Mouse (Mus musculus) hematopoietic stem cell, adult 5-6 weeks (primary cell): ENCODE measurements around the gene Fbxo6. TPM values are rescaled to one million over a fixed set of nuclear protein-coding genes. Genes with fewer than 3 reads are reported as not detected.
A peak's percentile ranks its signal among the peaks of the same experiment; 100 is the strongest.
"Not testable (repeated sequence)": the region's sequence is repeated elsewhere in the genome, so short reads cannot be mapped to it uniquely, and the experiment has no call there.

Experiments used
- ATAC-seq, 2 experiments: fragments of 125-278 bp in 1 of 2; replicated peaks in 1 of 2; 2 replicates each; pipeline ENCODE4 v1.8.0; 2016 to 2017; ENCODE audit warnings: inconsistent platforms in 2 of 2, mild to moderate bottlenecking in 2 of 2, moderate number of reproducible peaks in 2 of 2, low read depth in 1 of 2, moderate TSS enrichment in 1 of 2; ENCODE audit not compliant: low FRiP score in 2 of 2, poor library complexity in 2 of 2, severe bottlenecking in 2 of 2, insufficient read depth in 1 of 2, low TSS enrichment in 1 of 2
- total RNA-seq: library from RNA; stranded (forward); fragments of 172-1452, 232-1000 nt; gene quantifications from 2 replicates; pipeline ENCODE4 v1.2.3, GENCODE M21; 2017

Fbxo6 gene
- total RNA-seq, 1 experiment from 2014 or later: 6.2 TPM

DNA sequence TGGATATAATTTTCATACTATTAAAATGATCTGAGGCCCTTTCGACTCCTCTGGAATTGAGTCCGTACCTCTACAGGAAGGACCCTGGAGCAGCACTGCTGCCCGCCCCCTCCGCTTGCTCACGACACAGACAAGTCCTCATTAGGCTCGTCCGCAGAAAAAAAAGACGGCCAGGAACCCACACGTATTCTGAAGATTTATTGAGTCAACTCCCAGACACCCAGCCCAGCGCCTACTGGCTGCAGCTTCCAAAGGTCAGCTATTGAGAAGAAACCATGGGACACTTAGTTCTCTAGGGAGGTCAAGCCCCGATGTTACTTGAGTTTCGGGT, 12.2 kb downstream of the Fbxo6 start:
- ATAC-seq: peak; percentile 28 to 46; a peak in 3 of 4 replicates

DNA sequence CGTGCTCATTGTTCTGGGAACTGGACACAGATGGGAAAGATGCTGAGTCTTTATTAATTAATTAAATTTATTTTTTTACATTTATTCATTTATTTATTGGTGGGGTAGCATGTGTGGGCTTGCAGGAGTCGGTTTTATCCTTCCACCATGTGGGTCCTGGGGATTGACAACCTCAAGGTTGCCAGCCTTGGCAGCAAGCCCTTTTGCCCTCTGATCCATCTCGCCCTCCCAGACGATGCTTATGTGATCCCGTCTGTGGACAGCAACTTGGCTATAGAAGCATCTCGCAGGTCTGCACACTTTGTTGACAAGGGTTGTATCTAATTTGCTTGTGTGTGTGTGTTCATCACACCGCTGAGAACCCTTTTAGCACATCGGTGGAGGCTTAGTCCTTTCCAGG, 14.4 kb downstream of the Fbxo6 start:
- no peak for ATAC-seq

DNA sequence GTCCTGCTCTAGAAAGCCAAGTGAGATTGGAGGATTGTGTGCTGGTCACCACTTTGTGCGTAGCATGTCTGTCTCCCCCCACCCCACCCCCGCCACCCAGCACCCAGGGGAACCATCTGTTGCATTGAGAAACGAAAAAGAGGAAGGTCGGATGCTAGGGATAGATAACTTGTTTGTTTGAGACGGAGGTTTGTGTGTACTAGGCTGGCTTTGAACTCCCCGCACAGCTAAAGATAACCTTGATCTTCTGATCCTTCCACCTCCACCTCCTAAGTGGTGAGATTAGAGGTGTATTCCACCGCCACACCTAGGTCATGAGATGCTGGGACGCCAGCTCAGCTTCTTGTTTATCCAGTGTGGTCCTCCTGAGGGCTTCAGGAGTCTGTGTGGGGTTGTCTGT, 17.0 kb downstream of the Fbxo6 start:
- no peak for ATAC-seq

DNA sequence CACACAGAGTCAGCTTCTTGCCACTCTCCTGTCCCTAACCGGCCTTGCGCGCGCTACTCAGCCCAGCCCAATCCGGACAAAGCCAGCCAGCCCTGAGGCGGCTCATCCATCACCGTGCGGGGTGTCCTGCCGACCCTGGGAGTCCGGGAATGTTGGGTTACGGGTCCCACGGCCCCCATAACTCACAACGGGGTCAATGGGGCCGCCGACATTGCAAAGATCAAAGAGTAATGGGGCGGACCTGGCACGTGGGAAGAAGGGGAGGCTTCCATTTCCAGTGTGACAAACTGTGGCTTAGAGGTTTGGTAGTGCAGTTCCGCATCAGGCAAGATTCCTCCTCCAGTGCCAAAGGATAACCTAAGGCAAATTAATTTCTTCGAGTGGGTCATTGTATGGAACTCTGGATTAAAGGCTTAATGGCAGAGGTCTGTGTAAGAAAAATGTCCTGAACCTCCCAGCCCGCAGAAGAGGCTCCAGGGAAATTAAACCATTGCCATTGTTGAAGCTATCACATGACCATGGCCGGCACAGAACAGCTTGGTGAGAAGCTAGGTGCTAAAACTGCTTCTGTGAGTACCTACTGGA, 20.4 kb downstream of the Fbxo6 start:
- ATAC-seq: peak; percentile 42 to 61; a peak in 3 of 4 replicates

DNA sequence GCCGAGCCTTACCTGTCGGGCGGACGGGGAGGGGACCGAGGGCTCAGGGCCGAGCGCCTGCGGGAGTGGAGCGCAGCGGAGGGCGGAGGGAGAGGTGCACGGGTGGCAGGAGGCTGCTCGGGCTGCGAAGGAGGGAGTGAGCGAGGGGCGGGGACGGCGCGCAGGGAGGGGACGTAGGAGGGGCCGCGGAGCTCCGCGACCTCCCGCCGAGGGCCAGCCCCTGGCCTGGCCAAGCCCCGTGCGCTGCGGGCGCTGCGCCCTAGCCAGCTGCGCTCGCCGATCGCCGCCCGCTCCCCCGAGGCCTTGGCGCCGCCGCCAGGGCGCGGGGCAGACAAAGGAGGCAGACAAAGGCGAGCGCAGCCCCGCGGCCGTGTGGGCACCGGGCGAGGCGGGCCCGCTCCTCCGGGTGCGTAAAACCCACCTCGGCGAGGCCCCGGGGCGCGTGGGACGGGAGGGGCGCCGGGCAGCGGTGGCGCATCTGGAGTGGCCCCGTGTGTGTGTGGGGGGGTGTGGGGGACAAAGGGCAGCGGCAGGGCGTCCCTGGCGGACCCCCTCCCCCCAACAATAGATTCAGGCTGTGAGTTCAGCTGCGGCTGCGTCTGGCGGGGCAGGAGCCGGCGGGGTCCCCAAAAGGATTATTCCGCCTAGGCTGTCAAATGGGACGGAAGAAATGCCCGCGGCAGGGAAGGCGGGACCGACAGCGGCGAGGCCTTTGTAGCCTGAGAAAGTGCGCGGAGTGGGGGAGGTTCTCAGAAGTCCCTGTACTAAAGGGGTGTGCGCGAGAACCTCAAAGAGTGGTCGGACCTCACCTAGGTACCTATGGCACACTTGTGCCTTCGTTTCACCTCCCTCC, 21.2 kb downstream of the Fbxo6 start, which contains the start of gene Draxin:
Draxin (minus strand) TSS at position 138 of the 853 bp plus-strand sequence.
- ATAC-seq: peak; percentile 37 to 57

DNA sequence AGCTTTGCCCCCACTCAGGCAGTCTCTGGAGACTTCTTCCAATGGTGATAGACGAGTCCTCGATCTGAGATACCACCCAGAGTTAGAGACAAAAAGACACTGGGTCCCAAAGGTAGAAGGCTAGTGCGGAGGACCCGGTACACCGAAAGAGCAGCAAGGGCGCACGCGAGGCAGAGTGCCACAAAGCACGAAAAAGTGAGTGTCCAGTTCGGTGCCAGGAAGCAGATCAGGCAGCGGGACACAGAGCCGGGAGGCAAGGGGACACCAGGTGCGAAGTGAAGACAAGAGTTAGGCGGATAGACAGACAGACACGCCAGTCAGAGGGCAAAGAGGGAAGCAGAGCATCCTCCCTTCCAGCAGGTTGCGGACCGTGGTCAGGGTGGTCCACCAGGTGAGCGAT, 21.8 kb downstream of the Fbxo6 start, which contains the start of gene Mad2l2:
Mad2l2 (plus strand) TSS at position 252 of the 400 bp plus-strand sequence.
- no peak for ATAC-seq

DNA sequence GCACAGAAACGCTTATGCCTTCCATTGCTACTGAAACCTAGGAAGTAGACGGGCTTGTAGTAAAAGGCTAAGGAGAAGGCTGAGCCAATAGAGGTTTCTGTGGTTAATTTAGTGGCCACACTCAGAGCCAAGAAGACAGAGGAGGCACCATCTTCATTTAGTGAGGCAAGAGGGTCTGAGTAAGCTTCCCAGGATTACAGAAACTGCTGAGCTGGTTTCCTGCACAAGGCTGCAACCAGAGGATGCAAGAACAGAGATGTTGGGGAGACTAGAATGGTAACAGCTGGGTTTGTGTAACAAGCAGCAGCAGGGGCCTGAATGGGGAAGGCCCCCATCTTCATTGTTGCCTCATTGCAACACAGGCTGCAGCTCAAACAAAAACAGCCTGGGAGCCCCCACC, 23.3 kb downstream of the Fbxo6 start:
- ATAC-seq: no peak; a peak in 1 of 4 replicates

DNA sequence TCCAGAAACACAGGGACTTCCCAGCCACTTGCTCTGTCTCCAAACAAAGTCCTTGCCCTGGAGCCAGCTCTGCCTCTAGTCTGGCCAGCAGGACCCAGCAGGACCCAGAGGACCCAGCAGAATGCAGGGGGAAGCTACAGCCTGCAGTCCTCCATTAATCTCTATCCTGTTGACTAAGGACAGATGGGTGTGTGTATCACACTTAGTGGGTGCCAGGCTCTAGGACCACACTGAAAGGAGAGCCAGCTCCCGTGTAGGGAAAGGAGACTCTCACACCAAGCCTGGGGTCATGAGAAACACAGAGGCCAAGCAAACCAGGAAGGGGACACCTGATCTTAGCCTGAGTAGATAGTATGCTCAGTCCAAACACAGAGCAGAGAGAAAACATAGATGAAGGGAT, 23.7 kb downstream of the Fbxo6 start:
- ATAC-seq: no peak

DNA sequence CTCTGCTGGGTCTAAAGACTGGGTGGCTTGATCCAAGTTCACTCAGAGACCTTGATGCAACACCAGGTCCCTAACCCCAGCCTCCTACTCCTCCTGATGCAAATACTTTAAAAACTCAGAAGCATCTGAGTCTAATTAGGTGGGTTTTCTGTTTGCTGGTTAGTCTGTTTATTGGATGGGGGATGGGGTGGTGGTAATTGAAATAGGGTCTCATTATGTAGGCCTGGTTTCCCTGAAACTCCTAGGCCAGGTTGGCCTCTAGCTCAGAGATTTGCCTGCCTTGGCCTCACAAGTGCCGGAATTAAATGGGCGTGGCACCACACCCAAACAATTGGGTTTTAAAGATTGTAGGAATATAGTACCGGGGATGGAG, 29.3 kb downstream of the Fbxo6 start:
- ATAC-seq: no peak

DNA sequence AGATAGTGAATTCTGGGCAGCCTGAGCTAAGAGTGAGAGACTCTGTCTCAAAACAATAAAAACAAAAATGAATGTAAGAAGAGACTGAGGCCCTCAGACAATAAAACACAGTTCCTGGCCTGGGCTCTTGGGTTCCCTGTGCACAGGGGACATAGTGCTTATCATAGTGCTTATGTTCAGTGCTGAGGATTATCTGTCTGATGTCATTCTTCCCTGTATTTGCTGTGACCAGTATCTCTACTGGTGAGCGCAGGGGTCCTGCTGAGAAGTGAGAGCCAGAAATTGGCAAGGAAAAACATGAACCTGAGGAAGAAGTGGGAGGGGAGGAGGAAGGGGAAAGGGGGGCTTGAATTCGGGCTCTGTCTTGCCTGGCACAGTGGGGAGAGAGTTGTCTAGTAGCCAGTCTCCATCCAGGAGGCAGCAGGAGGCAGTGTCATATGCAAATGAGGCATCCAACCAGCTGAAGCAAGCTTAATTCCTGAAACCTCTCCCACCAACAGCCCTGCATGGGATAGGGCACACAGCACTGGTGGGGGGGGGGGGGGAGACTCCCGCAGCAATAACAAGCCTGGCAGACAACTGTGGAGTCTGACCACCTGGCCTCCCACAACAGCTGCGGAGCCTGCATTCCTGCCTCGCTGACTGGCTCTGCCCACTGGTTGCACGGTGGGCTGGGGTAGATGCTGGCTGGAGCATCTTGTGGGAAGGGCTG, 29.8 kb downstream of the Fbxo6 start:
- ATAC-seq: no peak

DNA sequence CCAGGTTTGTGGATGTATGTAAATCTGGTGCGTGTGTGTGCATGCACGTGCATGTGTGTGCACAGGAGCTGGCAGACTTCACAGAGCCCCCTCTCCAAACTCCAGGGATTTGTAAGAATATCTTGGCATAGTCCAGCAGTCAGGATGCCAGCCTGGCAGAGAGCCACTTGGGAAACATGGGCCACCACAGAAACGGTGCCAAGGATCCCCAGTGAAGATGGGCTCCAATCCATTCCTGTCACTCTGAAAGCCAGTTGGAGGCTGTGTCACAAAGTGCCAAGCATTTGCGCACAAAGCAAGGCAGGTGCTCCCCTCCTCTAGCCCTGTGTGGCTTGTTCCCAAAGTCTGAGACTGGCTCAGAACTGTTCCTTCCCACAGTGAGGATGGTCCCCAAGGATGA, 30.6 kb downstream of the Fbxo6 start:
- no peak for ATAC-seq

DNA sequence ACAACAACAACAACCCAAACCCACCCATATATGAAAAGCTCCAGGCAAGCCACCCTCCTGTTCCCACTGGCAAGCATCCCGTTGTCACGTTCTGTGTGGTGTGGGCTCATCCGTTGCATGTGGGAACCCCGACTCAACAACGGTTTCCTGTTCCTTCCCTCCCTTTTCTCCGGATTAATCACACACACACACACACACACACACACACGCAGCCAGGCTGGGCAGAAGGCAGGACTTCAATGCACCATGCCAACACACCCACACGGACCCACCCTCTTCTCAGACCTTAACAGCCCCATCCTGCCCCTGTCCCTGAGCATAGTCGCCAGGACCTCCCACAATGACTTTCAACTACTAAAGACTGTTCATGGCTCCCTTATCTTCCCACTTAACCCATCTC, 31.4 kb downstream of the Fbxo6 start:
- ATAC-seq: no peak

DNA sequence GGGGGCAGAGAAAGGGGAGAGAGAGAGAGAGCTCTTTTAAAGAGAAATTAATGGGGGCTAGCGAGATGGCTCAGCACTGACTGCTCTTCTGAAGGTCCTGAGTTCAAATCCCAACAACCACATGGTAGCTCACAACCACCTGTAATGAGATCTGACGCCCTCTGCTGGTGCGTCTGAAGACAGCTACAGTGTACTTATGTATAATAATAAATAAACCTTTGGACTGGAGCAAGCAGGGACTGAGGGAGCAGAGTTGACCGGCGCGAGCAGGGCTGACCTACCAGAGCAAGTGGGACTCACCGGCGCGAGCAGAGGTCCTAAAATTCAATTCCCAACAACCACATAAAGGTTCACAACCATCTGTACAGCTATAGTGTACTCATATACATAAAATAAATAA, 32.4 kb downstream of the Fbxo6 start:
- not testable (repeated sequence) for ATAC-seq

DNA sequence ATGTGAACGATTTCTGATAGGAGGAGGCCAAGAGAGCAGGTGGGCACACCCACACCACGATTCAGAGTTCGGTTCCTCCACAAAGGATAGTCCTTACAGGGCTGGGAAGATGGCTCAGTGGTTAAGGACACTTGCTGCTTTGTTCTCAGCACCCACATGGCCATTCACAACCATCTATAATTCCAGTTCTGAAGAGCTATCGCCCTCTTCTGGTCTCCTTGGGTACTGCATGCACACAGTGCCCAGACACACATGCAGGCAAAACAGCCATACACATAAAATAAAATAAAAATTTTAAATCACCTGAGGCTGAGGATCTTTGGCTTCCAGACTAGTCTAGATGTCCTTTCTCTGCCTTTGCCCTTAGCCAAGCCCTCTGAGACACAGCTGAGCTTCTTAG, 34.5 kb downstream of the Fbxo6 start:
- no peak for ATAC-seq

DNA sequence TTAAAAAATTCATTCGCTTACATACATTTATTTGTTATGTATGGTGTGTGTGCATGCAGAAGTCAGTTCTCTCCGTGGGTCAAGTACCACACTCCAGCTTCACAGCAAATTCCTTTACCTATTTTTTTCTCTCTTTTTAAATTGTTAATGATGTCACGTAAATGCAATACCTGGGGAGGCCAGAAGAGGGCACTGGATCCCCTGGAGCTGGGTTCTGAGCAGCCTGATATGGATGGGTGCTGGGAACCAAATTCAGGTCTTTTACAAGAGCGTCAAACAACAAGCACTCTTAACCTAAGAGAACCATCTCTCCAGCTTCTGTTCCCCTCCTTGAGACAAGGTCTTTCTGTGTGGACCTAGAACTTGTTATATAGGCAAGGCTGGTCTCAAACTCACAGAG, 35.3 kb downstream of the Fbxo6 start:
- ATAC-seq: no peak

DNA sequence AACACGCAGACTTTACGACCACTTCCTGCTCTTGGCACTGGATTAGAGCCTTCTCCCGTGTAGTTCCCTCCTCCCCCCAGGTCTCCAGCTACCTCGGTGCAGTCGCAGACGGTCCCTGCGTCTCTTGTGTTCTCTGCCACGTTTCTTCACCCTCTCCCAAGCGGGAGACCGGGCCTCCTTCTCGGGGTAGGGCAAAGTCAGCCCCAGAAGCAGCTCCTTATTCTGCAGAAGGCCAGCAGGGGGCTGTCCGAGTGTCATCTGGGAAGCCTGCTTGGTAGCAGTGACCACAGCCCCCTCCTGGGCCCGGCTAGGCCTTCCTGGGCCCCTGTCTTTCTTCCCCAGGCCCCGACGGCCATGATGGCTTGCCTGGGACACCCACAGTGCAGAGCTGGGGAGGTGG, 36.5 kb downstream of the Fbxo6 start:
- ATAC-seq: peak; percentile 67 to 81

DNA sequence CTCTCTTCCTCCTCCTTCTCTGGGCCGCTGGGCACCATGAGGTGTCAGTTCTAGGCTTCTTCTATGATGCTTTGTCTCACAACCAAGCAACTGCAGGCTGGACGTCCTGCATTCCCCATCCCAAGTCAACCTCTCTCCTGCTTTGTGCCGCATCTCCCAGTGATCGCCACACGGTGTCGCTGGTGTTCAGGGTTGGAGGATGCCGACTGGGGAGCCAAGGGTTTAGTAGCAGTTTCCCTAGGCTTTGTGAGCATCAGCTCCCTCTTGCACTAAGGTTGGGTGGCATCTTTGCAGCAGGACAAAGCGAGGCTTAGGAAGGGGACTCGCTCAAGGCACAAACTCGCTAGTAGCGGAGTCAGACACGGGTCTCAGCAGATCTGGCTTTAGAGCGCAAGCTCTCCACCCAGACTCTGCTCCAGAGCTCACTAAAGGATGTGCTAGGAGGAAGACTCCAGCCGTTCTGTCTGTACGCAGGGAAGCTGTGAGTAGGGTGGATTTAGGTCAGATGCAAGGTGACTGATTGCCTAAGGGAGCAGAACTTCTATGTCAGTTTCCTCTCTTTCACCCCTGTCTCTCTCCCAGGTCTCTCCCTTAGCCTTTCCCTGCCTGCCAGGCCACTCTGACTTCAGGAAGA, 37.1 kb downstream of the Fbxo6 start:
- ATAC-seq: peak; percentile 89

DNA sequence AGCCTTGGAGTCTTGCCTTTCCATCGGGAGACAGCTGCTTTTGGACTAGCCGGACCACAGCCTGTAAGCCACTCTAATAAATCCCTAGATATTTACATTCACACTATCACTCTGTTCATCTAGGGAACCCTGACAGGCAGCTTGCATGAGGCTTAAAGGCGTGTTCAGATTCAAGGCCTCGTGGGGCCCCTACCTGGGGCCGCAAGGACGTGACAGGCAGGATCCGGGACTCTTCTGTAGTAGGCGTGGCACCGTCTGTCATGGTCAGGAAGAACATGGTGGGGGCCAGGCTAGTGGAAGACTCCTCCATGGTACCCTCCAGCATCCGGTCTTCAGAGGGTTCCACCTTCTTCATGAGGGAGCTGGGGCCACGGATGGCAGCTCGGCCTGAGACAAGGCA, 39.4 kb downstream of the Fbxo6 start:
- ATAC-seq: no peak
